Mouse (Mus musculus) erythroblast, embryonic 14.5 days (primary cell): Measurements from ENCODE around the gene Mvd.

ENCODE experiments used
- GATA1 ChIP-seq: IDR thresholded peaks from 2 replicates; pipeline ENCODE4 v1.6.1; 2012; ENCODE audit warnings: low read length, inconsistent platforms, mixed read lengths
- TAL1 ChIP-seq: IDR thresholded peaks from 3 replicates; pipeline ENCODE4 v1.6.1; 2012; ENCODE audit warnings: low read length, inconsistent platforms, mixed read lengths

DNA sequence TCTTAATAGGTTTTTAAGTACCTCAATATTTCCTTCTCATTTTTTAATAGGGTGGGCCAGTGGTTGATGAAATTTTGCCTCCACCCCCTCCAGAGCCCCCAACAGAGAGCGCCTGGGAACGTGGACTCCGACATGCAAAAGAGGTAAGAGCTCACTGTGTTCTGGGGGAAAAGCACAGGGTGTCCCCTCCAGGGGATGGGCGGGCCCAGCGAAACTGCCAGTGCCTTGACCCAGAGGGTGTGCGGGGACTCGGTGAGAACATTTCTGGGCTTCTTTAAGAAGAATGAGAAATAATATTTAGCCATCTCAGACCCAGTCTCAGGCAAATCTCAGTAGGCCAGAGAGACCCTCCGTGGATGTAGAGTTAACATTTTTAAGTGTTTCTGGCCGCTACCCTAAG, 45.0 kb downstream of the Mvd start:
- no peak for TF ChIP-seq TAL1
- no peak for TF ChIP-seq GATA1
